Mouse (Mus musculus) embryonic facial prominence, embryonic 13.5 days (tissue): ENCODE data around the gene Oxgr1. TPM values are rescaled to one million over a fixed set of nuclear protein-coding genes. Genes with fewer than 3 reads are reported as not detected.

ENCODE experiments used
- polyA plus RNA-seq: library from polyadenylated mRNA; unstranded; fragments of >200 nt; fragmentation: Nextera tagmentation; extraction: Ambion mirVana; gene quantifications from 2 replicates; pipeline ENCODE4 v1.2.1, GENCODE M21; 2015

The Oxgr1 gene
- polyA plus RNA-seq, 1 experiment from 2014 or later, result not detected

Other genes with a start within 250 kb of the Oxgr1 start
- gene Mbnl2, start 233.2 kb upstream of the Oxgr1 start, polyA plus RNA-seq, result 146 and 173 TPM in 2 replicates